Mouse (Mus musculus): Measurements from ENCODE around the gene Il18r1. TPM values are rescaled to one million over a fixed set of nuclear protein-coding genes. Genes with fewer than 3 reads are reported as not detected.

The Il18r1 gene
- polyA plus RNA-seq, 1 experiment from 2014 or later = not detected

- ATAC-seq (no peak), DNase-seq (ENCODE audit: low read depth, low spot score) (no peak)
- POLR2A ChIA-PET = no interaction called here
- in situ Hi-C loops (cut with MboI; ENCODE audit: low pct_unique_long_range_greater_than_20kb) = no loop called here
- no peak for TF ChIP-seq CTCF (IDR thresholded peaks at IDR 0.05)
- H3K27me3 ChIP-seq = no peaks in the 10 kb centered on the region
- CTCF ChIA-PET = interaction anchor here (1.4 kb wide), 1 partner anchor 9 kb away, joined by 5 read pairs; no protein-coding TSS in a partner anchor
Observed at GRCm38 (mm10) chr1:40437340-40437739, 28.0 kb upstream of the Il18r1 start.

GRCm38 (mm10) chr1:40439504-40439903, 25.8 kb upstream of the Il18r1 start:
- no peaks in the 10 kb centered on the region for H3K27me3 ChIP-seq
- in situ Hi-C loops (cut with MboI; ENCODE audit: low pct_unique_long_range_greater_than_20kb) = no loop called here
- CTCF ChIA-PET = no interaction called here
- TF ChIP-seq CTCF (IDR thresholded peaks at IDR 0.05) = no peak
- DNase-seq (ENCODE audit: low read depth, low spot score) (no peak), ATAC-seq (no peak)
- POLR2A ChIA-PET = no interaction called here

- CTCF ChIA-PET = interaction anchor here (1.0 kb wide), 1 partner anchor 14 kb away, joined by 3 read pairs; no protein-coding TSS in a partner anchor
- no peak for TF ChIP-seq CTCF (IDR thresholded peaks at IDR 0.05)
Observed at GRCm38 (mm10) chr1:40444800-40445199, 20.6 kb upstream of the Il18r1 start.

GRCm38 (mm10) chr1:40467306-40467705, 2.0 kb downstream of the Il18r1 start:
- POLR2A ChIA-PET = no interaction called here
- no peak for DNase-seq (ENCODE audit: low read depth, low spot score)
- TF ChIP-seq CTCF (IDR thresholded peaks at IDR 0.05) = no peak
- in situ Hi-C loops (cut with MboI; ENCODE audit: low pct_unique_long_range_greater_than_20kb) = no loop called here
- CTCF ChIA-PET = no interaction called here
- H3K27me3 ChIP-seq = peaks cover 5% of the 10 kb centered on the region
- no peak for ATAC-seq

More at GRCm38 (mm10) chr1:40444800-40445199, 20.6 kb upstream of the Il18r1 start:
- POLR2A ChIA-PET = no interaction called here
- ATAC-seq (peak; percentile 89), DNase-seq (ENCODE audit: low read depth, low spot score) (peak; percentile 47)
- in situ Hi-C loops (cut with MboI; ENCODE audit: low pct_unique_long_range_greater_than_20kb) = no loop called here
- H3K27me3 ChIP-seq = no peaks in the 10 kb centered on the region

GRCm38 (mm10) chr1:40468805-40469204, 3.5 kb downstream of the Il18r1 start:
- ChIA-PET CTCF (interaction anchor here (0.9 kb wide), 1 partner anchor 88 kb away, joined by 3 read pairs; no protein-coding TSS in a partner anchor), POLR2A (no interaction called here)
- no peak for TF ChIP-seq CTCF (IDR thresholded peaks at IDR 0.05)
- DNase-seq (ENCODE audit: low read depth, low spot score) (no peak), ATAC-seq (no peak)
- H3K27me3 ChIP-seq = peaks cover 5% of the 10 kb centered on the region
- in situ Hi-C loops (cut with MboI; ENCODE audit: low pct_unique_long_range_greater_than_20kb) = no loop called here

- ATAC-seq (no peak), DNase-seq (ENCODE audit: low read depth, low spot score) (no peak)
- CTCF ChIA-PET = no interaction called here
- POLR2A ChIA-PET = no interaction called here
- no peaks in the 10 kb centered on the region for H3K27me3 ChIP-seq
- in situ Hi-C loops (cut with MboI; ENCODE audit: low pct_unique_long_range_greater_than_20kb) = no loop called here
- TF ChIP-seq CTCF (IDR thresholded peaks at IDR 0.05) = no peak
Observed at GRCm38 (mm10) chr1:40469900-40470299, 4.5 kb downstream of the Il18r1 start.

GRCm38 (mm10) chr1:40472401-40472800, 7.0 kb downstream of the Il18r1 start:
- in situ Hi-C loops (cut with MboI; ENCODE audit: low pct_unique_long_range_greater_than_20kb) = no loop called here
- no peaks in the 10 kb centered on the region for H3K27me3 ChIP-seq
- no peak for ATAC-seq
- ChIA-PET POLR2A (no interaction called here), CTCF (no interaction called here)
- no peak for TF ChIP-seq CTCF (IDR thresholded peaks at IDR 0.05)
- no peak for DNase-seq (ENCODE audit: low read depth, low spot score)

- CTCF ChIA-PET = interaction anchor here (1.5 kb wide), 1 partner anchor 11 kb away, joined by 4 read pairs; no protein-coding TSS in a partner anchor
- in situ Hi-C loops (cut with MboI; ENCODE audit: low pct_unique_long_range_greater_than_20kb) = no loop called here
- ATAC-seq = no peak
Observed at GRCm38 (mm10) chr1:40473640-40474039, 8.3 kb downstream of the Il18r1 start.

GRCm38 (mm10) chr1:40474336-40474735, 9.0 kb downstream of the Il18r1 start:
- ATAC-seq (no peak), DNase-seq (ENCODE audit: low read depth, low spot score) (no peak)
- ChIA-PET CTCF (interaction anchor here (1.5 kb wide), 1 partner anchor 10 kb away, joined by 4 read pairs; no protein-coding TSS in a partner anchor), POLR2A (no interaction called here)
- H3K27me3 ChIP-seq = no peaks in the 10 kb centered on the region
- no peak for TF ChIP-seq CTCF (IDR thresholded peaks at IDR 0.05)
- in situ Hi-C loops (cut with MboI; ENCODE audit: low pct_unique_long_range_greater_than_20kb) = no loop called here

More at GRCm38 (mm10) chr1:40473640-40474039, 8.3 kb downstream of the Il18r1 start:
- DNase-seq (ENCODE audit: low read depth, low spot score) = no peak
- no peaks in the 10 kb centered on the region for H3K27me3 ChIP-seq
- POLR2A ChIA-PET = no interaction called here
- no peak for TF ChIP-seq CTCF (IDR thresholded peaks at IDR 0.05)

- no peak for TF ChIP-seq CTCF (IDR thresholded peaks at IDR 0.05)
- POLR2A ChIA-PET = no interaction called here
- in situ Hi-C loops (cut with MboI; ENCODE audit: low pct_unique_long_range_greater_than_20kb) = no loop called here
- CTCF ChIA-PET = interaction anchor here (0.8 kb wide), 1 partner anchor 9 kb away, joined by 3 read pairs; no protein-coding TSS in a partner anchor
- no peak for DNase-seq (ENCODE audit: low read depth, low spot score)
- ATAC-seq = no peak
- H3K27me3 ChIP-seq = peaks cover 6% of the 10 kb centered on the region
Observed at GRCm38 (mm10) chr1:40475697-40476096, 10.3 kb downstream of the Il18r1 start.

- ATAC-seq (no peak), DNase-seq (ENCODE audit: low read depth, low spot score) (no peak)
- peaks cover 6% of the 10 kb centered on the region for H3K27me3 ChIP-seq
- TF ChIP-seq CTCF (IDR thresholded peaks at IDR 0.05) = no peak
- in situ Hi-C loops (cut with MboI; ENCODE audit: low pct_unique_long_range_greater_than_20kb) = no loop called here
- ChIA-PET CTCF (interaction anchor here (0.8 kb wide), 1 partner anchor 8 kb away, joined by 3 read pairs; no protein-coding TSS in a partner anchor), POLR2A (no interaction called here)
Observed at GRCm38 (mm10) chr1:40476756-40477155, 11.4 kb downstream of the Il18r1 start.

GRCm38 (mm10) chr1:40479505-40479923, 14.2 kb downstream of the Il18r1 start:
- DNase-seq (ENCODE audit: low read depth, low spot score) (no peak), ATAC-seq (no peak)
- ChIA-PET POLR2A (no interaction called here), CTCF (interaction anchor here (1.3 kb wide), 1 partner anchor 11 kb away, joined by 3 read pairs; no protein-coding TSS in a partner anchor)
- no peak for TF ChIP-seq CTCF (IDR thresholded peaks at IDR 0.05)
- in situ Hi-C loops (cut with MboI; ENCODE audit: low pct_unique_long_range_greater_than_20kb) = no loop called here
- peaks cover 16% of the 10 kb centered on the region for H3K27me3 ChIP-seq

Measured in Patski (cell line).